Mouse (Mus musculus) heart, adult 2 months (tissue): Measurements from ENCODE around the gene Aes.

Experiments used
- CTCF ChIP-seq: fragments of 200-600 bp; IDR thresholded peaks from 2 replicates; pipeline ENCODE4 v1.8.1; 2022; ENCODE audit warnings: antibody characterized with exemption, mild to moderate bottlenecking, moderate library complexity
- EP300 ChIP-seq: fragments of 200-500 bp; IDR thresholded peaks from 2 replicates; pipeline ENCODE4 v1.6.1; 2011; ENCODE audit warnings: low read depth, low read length, control low read depth; ENCODE audit not compliant: insufficient read depth
- POLR2A ChIP-seq: fragments of 200-500 bp; IDR thresholded peaks from 2 replicates; pipeline ENCODE4 v1.6.1; 2011; ENCODE audit warnings: mild to moderate bottlenecking, low read depth, low read length, control low read depth; ENCODE audit not compliant: insufficient read depth

GRCm38 (mm10) chr10:81569507-81570237 lies 10.4 kb downstream of the Aes start:
- TF ChIP-seq CTCF (no peak), POLR2A (no peak), EP300 (no peak)
